Mouse (Mus musculus): ENCODE measurements around the gene Znrf1. TPM values are rescaled to one million over a fixed set of nuclear protein-coding genes. Genes with fewer than 3 reads are reported as not detected.

The Znrf1 gene
- polyA plus RNA-seq, 1 experiment from 2014 or later = 227 TPM

GRCm38 (mm10) chr8:111628401-111628800 lies 92.5 kb downstream of the Znrf1 start:
- peak; percentile 79 for DNase-seq (ENCODE audit: low spot score)

GRCm38 (mm10) chr8:111628894-111629501 lies 93.1 kb downstream of the Znrf1 start:
- DNase-seq (ENCODE audit: low spot score) = peak; percentile 60

GRCm38 (mm10) chr8:111630105-111630521 lies 94.2 kb downstream of the Znrf1 start, which contains the start of gene Ldhd:
TSS of gene Ldhd (minus strand) at chr8:111630374.
- no peak for DNase-seq (ENCODE audit: low spot score)

GRCm38 (mm10) chr8:111631589-111631988 lies 95.7 kb downstream of the Znrf1 start:
- DNase-seq (ENCODE audit: low spot score) = no peak

- DNase-seq (ENCODE audit: low spot score) = no peak
Observed at GRCm38 (mm10) chr8:111632976-111633375, 97.1 kb downstream of the Znrf1 start.

GRCm38 (mm10) chr8:111638086-111638485 lies 102.2 kb downstream of the Znrf1 start:
- DNase-seq (ENCODE audit: low spot score) = no peak

- DNase-seq (ENCODE audit: low spot score) = no peak
Observed at GRCm38 (mm10) chr8:111641064-111641463, 105.2 kb downstream of the Znrf1 start.

- DNase-seq (ENCODE audit: low spot score) = no peak
Observed at GRCm38 (mm10) chr8:111642496-111642895, 106.6 kb downstream of the Znrf1 start.

GRCm38 (mm10) chr8:111642939-111643263 lies 107.0 kb downstream of the Znrf1 start:
- DNase-seq (ENCODE audit: low spot score) = no peak

- DNase-seq (ENCODE audit: low spot score) = peak; percentile 97
Observed at GRCm38 (mm10) chr8:111643264-111644141, 107.6 kb downstream of the Znrf1 start, which contains the start of gene Zfp1. TSS of gene Zfp1 (plus strand) at chr8:111643401.

- peak; percentile 82 for DNase-seq (ENCODE audit: low spot score)
Observed at GRCm38 (mm10) chr8:111644286-111645051, 108.6 kb downstream of the Znrf1 start.

GRCm38 (mm10) chr8:111645715-111646114 lies 109.8 kb downstream of the Znrf1 start:
- no peak for DNase-seq (ENCODE audit: low spot score)

- no peak for DNase-seq (ENCODE audit: low spot score)
Observed at GRCm38 (mm10) chr8:111648834-111649233, 112.9 kb downstream of the Znrf1 start.

- no peak for DNase-seq (ENCODE audit: low spot score)
Observed at GRCm38 (mm10) chr8:111650651-111651050, 114.8 kb downstream of the Znrf1 start.

GRCm38 (mm10) chr8:111653524-111653923 lies 117.6 kb downstream of the Znrf1 start:
- no peak for DNase-seq (ENCODE audit: low spot score)

GRCm38 (mm10) chr8:111657312-111657854 lies 121.5 kb downstream of the Znrf1 start:
- DNase-seq (ENCODE audit: low spot score) = no peak

- no peak for DNase-seq (ENCODE audit: low spot score)
Observed at GRCm38 (mm10) chr8:111658819-111659423, 123.0 kb downstream of the Znrf1 start.

GRCm38 (mm10) chr8:111662473-111662872 lies 126.6 kb downstream of the Znrf1 start:
- no peak for DNase-seq (ENCODE audit: low spot score)

GRCm38 (mm10) chr8:111666751-111667150 lies 130.9 kb downstream of the Znrf1 start:
- DNase-seq (ENCODE audit: low spot score) = no peak

All from thymus, postnatal 0 days (tissue).